Mouse (Mus musculus) megakaryocyte progenitor cell, adult 5-6 weeks (primary cell): Measurements from ENCODE around the gene Pgpep1. TPM values are rescaled to one million over a fixed set of nuclear protein-coding genes. Genes with fewer than 3 reads are reported as not detected.

Experiments used
- ATAC-seq: replicated peaks from 2 replicates; pipeline ENCODE4 v1.8.0; 2016; ENCODE audit warnings: mild to moderate bottlenecking, moderate TSS enrichment, inconsistent platforms; ENCODE audit not compliant: poor library complexity
- total RNA-seq, 2 experiments: library from RNA; stranded (forward) in 1 of 2; stranded (reverse) in 1 of 2; fragments of 157-497, 149-512 nt in 1 of 2; fragments of 200-1000 nt in 1 of 2; gene quantifications; 2 replicates each; pipeline versions ENCODE4 v1.2.3 to v1.2.4; 2015 to 2017

Pgpep1 gene
- total RNA-seq, 2 experiments from 2014 or later = 5.2 to 11.8 TPM

GRCm38 (mm10) chr8:70635527-70635926, 24.7 kb downstream of the Pgpep1 start:
- ATAC-seq = peak; percentile 59

GRCm38 (mm10) chr8:70634066-70634465, 26.1 kb downstream of the Pgpep1 start:
- no peak for ATAC-seq

GRCm38 (mm10) chr8:70632346-70632892, 27.8 kb downstream of the Pgpep1 start, which contains the start of gene Gdf15:
Gene Gdf15, minus strand, starts transcription at chr8:70632456.
- ATAC-seq = no peak

GRCm38 (mm10) chr8:70631436-70631835, 28.8 kb downstream of the Pgpep1 start:
- no peak for ATAC-seq

- ATAC-seq = peak; percentile 54
Observed at GRCm38 (mm10) chr8:70630532-70631381, 29.4 kb downstream of the Pgpep1 start.

GRCm38 (mm10) chr8:70629574-70630531, 30.3 kb downstream of the Pgpep1 start:
- peak; percentile 82 for ATAC-seq

GRCm38 (mm10) chr8:70628986-70629490, 31.1 kb downstream of the Pgpep1 start:
- ATAC-seq = no peak

- ATAC-seq = no peak
Observed at GRCm38 (mm10) chr8:70627041-70627440, 33.1 kb downstream of the Pgpep1 start.

GRCm38 (mm10) chr8:70625104-70625503, 35.1 kb downstream of the Pgpep1 start:
- peak; percentile 22; the same call in 1 of the 2 replicates for ATAC-seq

- ATAC-seq = peak; percentile 23
Observed at GRCm38 (mm10) chr8:70622220-70622619, 38.0 kb downstream of the Pgpep1 start.

- peak; percentile 80 for ATAC-seq
Observed at GRCm38 (mm10) chr8:70618888-70619334, 41.3 kb downstream of the Pgpep1 start.

GRCm38 (mm10) chr8:70617985-70618384, 42.2 kb downstream of the Pgpep1 start:
- ATAC-seq = peak; percentile 29

- ATAC-seq = peak; percentile 24
Observed at GRCm38 (mm10) chr8:70616645-70617044, 43.5 kb downstream of the Pgpep1 start.

GRCm38 (mm10) chr8:70615894-70616293, 44.3 kb downstream of the Pgpep1 start, which contains the start of gene Lrrc25:
Gene Lrrc25, plus strand, starts transcription at chr8:70616155.
- ATAC-seq = peak; percentile 5; the same call in 1 of the 2 replicates

- ATAC-seq = no peak
Observed at GRCm38 (mm10) chr8:70615281-70615680, 44.9 kb downstream of the Pgpep1 start.

- no peak for ATAC-seq
Observed at GRCm38 (mm10) chr8:70614469-70614868, 45.7 kb downstream of the Pgpep1 start.

GRCm38 (mm10) chr8:70613763-70614162, 46.4 kb downstream of the Pgpep1 start:
- ATAC-seq = no peak

GRCm38 (mm10) chr8:70611849-70612248, 48.3 kb downstream of the Pgpep1 start:
- ATAC-seq = peak; percentile 43

- 0 out of 2 replicates have a peak, but pooled peaks have one; percentile 14 for ATAC-seq
Observed at GRCm38 (mm10) chr8:70610796-70611771, 49.1 kb downstream of the Pgpep1 start.
